Comparison of ENCODE assay signal across 34 mouse cellular contexts in the genomic region with DNA sequence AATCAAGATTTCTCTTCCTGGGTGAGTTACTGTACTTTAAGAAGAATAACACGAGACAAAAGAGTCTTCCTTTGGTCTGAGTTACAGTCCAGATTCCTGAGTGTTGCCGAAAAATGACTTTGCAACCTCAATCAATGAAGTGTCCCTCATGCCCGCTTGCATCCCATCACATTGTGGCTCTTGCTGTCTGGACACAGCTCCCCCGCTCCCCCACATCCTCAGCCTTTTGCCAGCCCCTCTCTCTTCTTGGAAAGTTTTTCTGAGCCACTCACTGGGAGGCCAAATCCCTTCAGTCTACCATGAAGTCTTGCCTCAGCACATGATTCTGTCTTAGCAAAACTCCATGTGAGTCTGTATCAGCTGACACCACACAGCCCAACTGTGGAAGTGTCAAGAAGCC.
"Had no signal": no experiment of that assay in that cellular context is flagged by ENCODE, and none has a peak within 500 bp of the region (broad histone marks: within the 10 kb centered on the region; RNA-seq: fewer than 3 reads in every experiment).

No protein-coding gene starts in this region.

- DNase-seq: heart, postnatal 10 days; heart, postnatal 14 days; heart, postnatal 36 days; kidney, adult 11 months; kidney, adult 18-20 months; kidney, adult 2 months; kidney, adult 8-10 months; kidney, adult 9 months; kidney, postnatal 10 days; kidney, postnatal 14 days; kidney, postnatal 25 days; kidney, postnatal 36 days; kidney, postnatal 4 days; layer of hippocampus, adult 9-11 months; layer of hippocampus, postnatal 36 days had no signal

- H3K9me3 ChIP-seq: heart, embryonic 12.5 days; heart, embryonic 13.5 days; heart, embryonic 15.5 days; hindbrain, embryonic 10.5 days; hindbrain, embryonic 12.5 days; hindbrain, embryonic 13.5 days; hindbrain, embryonic 15.5 days; intestine, embryonic 15.5 days; kidney, embryonic 15.5 days had no signal

- H3K9ac ChIP-seq: heart, embryonic 12.5 days; heart, embryonic 13.5 days; heart, embryonic 15.5 days; hindbrain, embryonic 12.5 days; hindbrain, embryonic 13.5 days; hindbrain, embryonic 14.5 days; hindbrain, embryonic 15.5 days; intestine, embryonic 15.5 days; kidney, embryonic 15.5 days had no signal

- H3K4me1 ChIP-seq: hindbrain, embryonic 15.5 days; intestine, embryonic 15.5 days had no signal

- H3K27ac ChIP-seq: heart, embryonic 13.5 days; heart, embryonic 15.5 days; hindbrain, embryonic 10.5 days; hindbrain, embryonic 12.5 days; hindbrain, embryonic 13.5 days; hindbrain, embryonic 14.5 days; hindbrain, embryonic 15.5 days; hindbrain, postnatal 0 days; intestine, embryonic 15.5 days; kidney, embryonic 15.5 days; kidney, postnatal 0 days; layer of hippocampus, adult 2 months; left cerebral cortex, adult 2 months had no signal

- H3K27me3 ChIP-seq: heart, embryonic 12.5 days; heart, embryonic 13.5 days; heart, embryonic 15.5 days; hindbrain, embryonic 12.5 days; hindbrain, embryonic 13.5 days; hindbrain, embryonic 15.5 days; intestine, embryonic 15.5 days; kidney, embryonic 15.5 days had no signal

- ATAC-seq: hindbrain, embryonic 16.5 days; hindbrain, postnatal 0 days; inflammation-experienced regulatory T-cells, adult 6 months; intestine, embryonic 15.5 days; intestine, embryonic 16.5 days; intestine, postnatal 0 days had no signal

- H3K4me3 ChIP-seq: heart, embryonic 12.5 days; heart, embryonic 13.5 days; heart, embryonic 15.5 days; hindbrain, embryonic 10.5 days; hindbrain, embryonic 12.5 days; hindbrain, embryonic 13.5 days; hindbrain, embryonic 15.5 days; intestine, embryonic 15.5 days; kidney, embryonic 15.5 days; layer of hippocampus, adult 2 months; left cerebral cortex, adult 2 months had no signal

- H3K36me3 ChIP-seq: heart, embryonic 12.5 days; heart, embryonic 13.5 days; heart, embryonic 15.5 days; hindbrain, embryonic 10.5 days; hindbrain, embryonic 12.5 days; hindbrain, embryonic 13.5 days; hindbrain, embryonic 15.5 days; intestine, embryonic 15.5 days; kidney, embryonic 15.5 days had no signal

- H3K4me2 ChIP-seq: heart, embryonic 11.5 days; heart, embryonic 12.5 days; heart, embryonic 13.5 days; heart, embryonic 15.5 days; hindbrain, embryonic 12.5 days; hindbrain, embryonic 13.5 days; hindbrain, embryonic 14.5 days; hindbrain, embryonic 15.5 days; intestine, embryonic 15.5 days; kidney, embryonic 15.5 days had no signal
